Mouse (Mus musculus) hindbrain, embryonic 12.5 days (tissue): ENCODE data around the gene Ttc27. TPM values are rescaled to one million over a fixed set of nuclear protein-coding genes. Genes with fewer than 3 reads are reported as not detected.

Experiments used
- ATAC-seq: fragments of 200-750 bp; cut with Nextera tagmentation; 2 replicates; pipeline ENCODE4 v1.8.0; 2017; ENCODE audit warnings: moderate TSS enrichment; ENCODE audit not compliant: low FRiP score
- H3K27ac ChIP-seq: fragments of 300-500 bp; sonication (generic); 2 replicates; pipeline ENCODE4 v1.5.1; 2016; ENCODE audit warnings: mild to moderate bottlenecking
- H3K27me3 ChIP-seq: fragments of 300-500 bp; sonication (generic); 2 replicates; pipeline ENCODE4 v1.6.1; 2016; ENCODE audit warnings: mild to moderate bottlenecking
- H3K36me3 ChIP-seq: fragments of 300-500 bp; sonication (generic); 2 replicates; pipeline ENCODE4 v1.6.1; 2016; ENCODE audit warnings: mild to moderate bottlenecking
- H3K4me1 ChIP-seq: fragments of 300-500 bp; sonication (generic); 2 replicates; pipeline ENCODE4 v1.6.1; 2016
- H3K4me2 ChIP-seq: fragments of 300-500 bp; sonication (generic); replicated peaks from 2 replicates; pipeline ENCODE4 v1.6.1; 2016; ENCODE audit warnings: mild to moderate bottlenecking
- H3K4me3 ChIP-seq: fragments of 300-500 bp; sonication (generic); 2 replicates; pipeline ENCODE4 v1.5.1; 2016; ENCODE audit warnings: mild to moderate bottlenecking
- H3K9ac ChIP-seq: fragments of 300-500 bp; sonication (generic); 2 replicates; pipeline ENCODE4 v1.6.1; 2016; ENCODE audit warnings: mild to moderate bottlenecking, moderate library complexity
- H3K9me3 ChIP-seq: fragments of 300-500 bp; sonication (generic); replicated peaks from 2 replicates; pipeline ENCODE4 v1.6.1; 2016; ENCODE audit warnings: mild to moderate bottlenecking
- WGBS: fragments of 180-500 bp; shearing (Covaris S2); methylation state at CpG from one replicate; pipeline ENCODE4 v1.1.7; 2016; 5-methylcytosine and 5-hydroxymethylcytosine counted together
- polyA plus RNA-seq: library from polyadenylated mRNA; unstranded; fragments of >200 nt; fragmentation: Nextera tagmentation; extraction: Ambion mirVana; gene quantifications from 2 replicates; pipeline ENCODE4 v1.2.1, GENCODE M21; 2016

Ttc27 gene
- polyA plus RNA-seq, 1 experiment from 2014 or later, result 23.0 TPM

DNA sequence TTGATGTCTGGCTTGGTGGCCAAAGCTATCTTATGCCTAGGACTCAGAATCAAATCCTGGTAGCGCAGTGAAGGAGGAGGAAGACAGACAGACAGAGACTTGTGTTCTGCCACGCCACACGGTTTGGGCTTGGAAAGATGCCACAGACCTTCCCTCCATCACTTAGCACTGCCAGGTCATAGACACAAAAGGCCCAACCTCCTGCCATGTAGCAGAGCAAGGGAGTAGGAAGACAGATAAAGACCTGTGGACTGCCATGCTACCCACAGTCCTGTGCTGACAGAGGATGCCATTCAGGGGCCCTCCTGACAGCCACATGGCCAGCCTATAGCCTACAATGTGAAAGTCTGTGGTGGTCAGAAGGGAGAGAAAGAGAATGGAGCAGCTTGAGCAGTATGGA is 187.4 kb downstream of the Ttc27 start:
- no peak overlapping the region for H3K27ac ChIP-seq
- WGBS, result 87% methylated on average over 3 of the region's 3 CpGs
- H3K4me1 ChIP-seq, result peaks cover 9% of the 10 kb centered on the region

DNA sequence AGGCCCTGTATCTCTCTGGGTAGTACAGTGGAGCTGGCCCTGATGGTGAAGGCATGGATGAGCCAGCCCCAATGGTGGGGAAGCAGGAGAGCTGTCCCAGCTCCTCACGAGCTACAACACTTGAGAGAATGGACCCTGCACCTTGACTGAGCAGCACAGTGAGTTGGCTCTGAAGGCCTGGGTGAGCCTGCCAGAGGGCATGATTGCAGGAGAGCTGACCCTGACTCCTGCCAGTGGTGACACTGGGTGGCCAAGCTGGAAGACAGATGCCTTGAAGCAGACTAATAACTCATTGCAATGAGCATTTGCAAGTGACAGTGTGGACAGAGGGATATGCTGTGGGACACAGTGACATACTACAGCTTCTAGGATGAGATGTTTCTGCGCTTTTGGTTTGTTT is 195.5 kb downstream of the Ttc27 start:
- Histone ChIP-seq H3K9me3 (no peaks in the 10 kb centered on the region), H3K4me3 (no peak overlapping the region), H3K36me3 (no peaks in the 10 kb centered on the region), H3K4me1 (no peaks in the 10 kb centered on the region), H3K27me3 (no peaks in the 10 kb centered on the region), H3K27ac (no peak overlapping the region), H3K4me2 (no peak overlapping the region), H3K9ac (no peak overlapping the region)
- ATAC-seq, result no peak
- WGBS, result 93% methylated on average over 2 of the region's 2 CpGs

More for the DNA sequence above, 187.4 kb downstream of the Ttc27 start:
- Histone ChIP-seq H3K36me3 (no peaks in the 10 kb centered on the region), H3K4me2 (no peak overlapping the region), H3K4me3 (no peak overlapping the region), H3K27me3 (no peaks in the 10 kb centered on the region), H3K9ac (no peak overlapping the region), H3K9me3 (no peaks in the 10 kb centered on the region; the same call in 1 of the 2 replicates)
- no peak for ATAC-seq

Other genes starting within 250 kb of the Ttc27 start
- 58.0 and 59.7 TPM in 2 replicates for gene Yipf4, start 228.2 kb upstream of the Ttc27 start, polyA plus RNA-seq
- 102 and 107 TPM in 2 replicates for gene Birc6, start 189.4 kb upstream of the Ttc27 start, polyA plus RNA-seq